Mouse (Mus musculus): ENCODE data around the gene Crtac1. TPM values are rescaled to one million over a fixed set of nuclear protein-coding genes. Genes with fewer than 3 reads are reported as not detected.

The Crtac1 gene
- total and polyA plus RNA-seq, 3 experiments, result not detected

DNA sequence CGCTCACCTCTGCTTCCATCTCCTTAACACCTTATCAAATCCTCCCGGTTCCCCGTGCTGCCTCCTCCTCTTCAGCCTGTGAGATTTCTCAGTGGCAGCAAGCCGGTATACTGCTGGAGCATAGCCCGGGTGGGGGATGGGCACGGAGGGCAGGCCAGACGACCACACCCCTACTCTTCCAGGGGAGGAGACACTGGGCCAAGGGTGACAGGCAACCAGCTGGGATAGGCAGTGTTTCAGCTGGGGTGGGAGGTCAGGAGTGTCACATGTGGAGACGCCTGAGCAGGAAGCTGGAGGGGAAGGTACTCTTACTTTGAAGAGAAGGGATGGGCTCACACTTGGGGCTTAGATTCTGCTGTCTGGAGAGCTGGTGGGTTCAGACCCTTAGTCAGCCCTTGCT, 124.6 kb downstream of the Crtac1 start:
- Histone ChIP-seq H3K27me3 (replicated peaks) (peaks cover 77% of the 10 kb centered on the region), H3K79me2 (replicated peaks; ENCODE audit: control insufficient read depth, extremely low read depth, insufficient read depth, poor library complexity, severe bottlenecking) (no peaks in the 10 kb centered on the region), H3K9me3 (replicated peaks; ENCODE audit: low read length) (no peaks in the 10 kb centered on the region), H3K36me3 (replicated peaks in 1 of 2; ENCODE audit: control insufficient read depth in 1 of 2, insufficient read depth in 1 of 2, low read length in 1 of 2) (no peaks in the 10 kb centered on the region), H3K9ac (ENCODE audit: insufficient read depth, low read depth) (no peak overlapping the region), H3K4me2 (ENCODE audit: insufficient read depth, low read depth, poor library complexity, severe bottlenecking) (no peak overlapping the region), H3K4me1 (ENCODE audit: control insufficient read depth in 1 of 2, insufficient read depth in 2 of 2) (peaks cover 0 to 13% of the 10 kb centered on the region in 2 experiments; a peak in 2 of 4 replicates), H3K4me3 (replicated peaks in 1 of 3; ENCODE audit: low read depth in 2 of 3, low read length in 2 of 3, poor library complexity in 1 of 3) (no peak overlapping the region), H3K27ac (ENCODE audit: insufficient read depth, low read depth) (no peak overlapping the region)
- dilution Hi-C loops (cut with MboI; ENCODE audit: extremely low pct_ligation_motif_present, extremely low pct_unique_long_range_greater_than_20kb, low sequenced_read_pairs), result no loop called here
- TF ChIP-seq USF2 (conservative IDR thresholded peaks at IDR 0.05; ENCODE audit: low read depth, low read length) (no peak), MAZ (IDR thresholded peaks at IDR 0.05; ENCODE audit: low read depth, low read length) (no peak), GABPA (IDR thresholded peaks at IDR 0.05; ENCODE audit: insufficient replicate concordance, low read depth, low read length) (no peak), JUN (IDR thresholded peaks at IDR 0.05; ENCODE audit: insufficient read depth, low read depth, low read length) (no peak), MYC (IDR thresholded peaks at IDR 0.05; ENCODE audit: low read depth, low read length) (no peak), TBP (conservative IDR thresholded peaks at IDR 0.05; ENCODE audit: low read depth, low read length) (no peak), MAX (IDR thresholded peaks at IDR 0.05; ENCODE audit: low read length) (no peak), UBTF (IDR thresholded peaks at IDR 0.05; ENCODE audit: low read depth, low read length) (no peak), NRF1 (IDR thresholded peaks at IDR 0.05; ENCODE audit: low read depth, low read length) (no peak), RAD21 (IDR thresholded peaks at IDR 0.05; ENCODE audit: low read depth, low read length) (no peak)
- in situ Hi-C loops (cut with MboI; ENCODE audit: low pct_ligation_motif_present, low pct_unique_long_range_greater_than_20kb, low sequenced_read_pairs), result no loop called here
- no peak for DNase-seq (ENCODE audit: extremely low read depth)

DNA sequence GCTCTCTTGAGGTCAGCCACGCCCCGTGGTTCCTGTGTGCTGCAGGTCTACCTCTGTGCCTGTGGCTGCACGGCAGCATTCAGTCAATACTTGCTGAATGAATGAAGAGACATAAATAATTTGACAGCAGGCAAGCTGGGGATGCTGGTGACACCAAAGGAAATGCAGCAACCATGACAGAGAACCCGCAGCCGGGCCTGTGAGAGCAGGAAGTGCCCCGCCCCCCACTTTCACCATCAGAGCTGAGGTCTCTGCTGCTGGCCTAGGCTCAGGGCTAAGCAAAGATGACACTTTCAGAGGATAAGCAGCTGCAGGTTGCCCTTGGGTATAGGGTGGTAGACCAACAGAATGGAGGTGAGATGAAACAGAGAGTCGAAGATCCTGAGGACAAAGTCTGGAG, 125.4 kb downstream of the Crtac1 start:
- no peak overlapping the region for H3K4me3 ChIP-seq (replicated peaks in 1 of 3; ENCODE audit: low read depth in 2 of 3, low read length in 2 of 3, poor library complexity in 1 of 3)
- peaks cover 0 to 13% of the 10 kb centered on the region in 2 experiments; a peak in 2 of 4 replicates for H3K4me1 ChIP-seq (ENCODE audit: control insufficient read depth in 1 of 2, insufficient read depth in 2 of 2)
- no peaks in the 10 kb centered on the region for H3K36me3 ChIP-seq (replicated peaks in 1 of 2; ENCODE audit: control insufficient read depth in 1 of 2, insufficient read depth in 1 of 2, low read length in 1 of 2)
- no peaks in the 10 kb centered on the region for H3K9me3 ChIP-seq (replicated peaks; ENCODE audit: low read length)
- H3K27me3 ChIP-seq (replicated peaks), result peaks cover 76% of the 10 kb centered on the region
- TF ChIP-seq TBP (conservative IDR thresholded peaks at IDR 0.05; ENCODE audit: low read depth, low read length) (no peak), ZKSCAN1 (IDR thresholded peaks at IDR 0.05; ENCODE audit: borderline replicate concordance, low read depth, low read length) (no peak), CTCF (conservative IDR thresholded peaks at IDR 0.05 in 1 of 2, IDR thresholded peaks at IDR 0.05 in 1 of 2; ENCODE audit: low read depth in 2 of 2, low read length in 2 of 2) (no peak), E2F4 (IDR thresholded peaks at IDR 0.05; ENCODE audit: insufficient replicate concordance, low read depth, low read length) (no peak), POLR2AphosphoS2 (IDR thresholded peaks at IDR 0.05; ENCODE audit: low read depth, low read length) (no peak), ETS1 (conservative IDR thresholded peaks at IDR 0.05; ENCODE audit: low read depth, low read length) (no peak), USF2 (conservative IDR thresholded peaks at IDR 0.05; ENCODE audit: low read depth, low read length) (no peak), USF1 (IDR thresholded peaks at IDR 0.05; ENCODE audit: low read depth, low read length) (no peak), NRF1 (IDR thresholded peaks at IDR 0.05; ENCODE audit: low read depth, low read length) (no peak), NELFE (IDR thresholded peaks at IDR 0.05; ENCODE audit: low read depth, low read length) (no peak), MXI1 (IDR thresholded peaks at IDR 0.05; ENCODE audit: low read depth, low read length) (no peak), MYC (IDR thresholded peaks at IDR 0.05; ENCODE audit: low read depth, low read length) (no peak), HCFC1 (IDR thresholded peaks at IDR 0.05; ENCODE audit: low read depth, low read length) (no peak), PAX5 (IDR thresholded peaks at IDR 0.05; ENCODE audit: low read length) (no peak), MAX (IDR thresholded peaks at IDR 0.05; ENCODE audit: low read length) (no peak), ELF1 (IDR thresholded peaks at IDR 0.05; ENCODE audit: low read depth, low read length) (no peak)
- no peak overlapping the region for H3K27ac ChIP-seq (ENCODE audit: insufficient read depth, low read depth)
- dilution Hi-C loops (cut with MboI; ENCODE audit: extremely low pct_ligation_motif_present, extremely low pct_unique_long_range_greater_than_20kb, low sequenced_read_pairs), result no loop called here
- peak; percentile 39 for DNase-seq (ENCODE audit: extremely low read depth)
- H3K4me2 ChIP-seq (ENCODE audit: insufficient read depth, low read depth, poor library complexity, severe bottlenecking), result no peak overlapping the region
- in situ Hi-C loops (cut with MboI; ENCODE audit: low pct_ligation_motif_present, low pct_unique_long_range_greater_than_20kb, low sequenced_read_pairs), result no loop called here
- H3K79me2 ChIP-seq (replicated peaks; ENCODE audit: control insufficient read depth, extremely low read depth, insufficient read depth, poor library complexity, severe bottlenecking), result no peaks in the 10 kb centered on the region
- no peak overlapping the region for H3K9ac ChIP-seq (ENCODE audit: insufficient read depth, low read depth)

Measured in CH12.LX (cell line).